Mouse (Mus musculus) common myeloid progenitor, adult 5-6 weeks (primary cell): ENCODE measurements around the gene Zfp981. TPM values are rescaled to one million over a fixed set of nuclear protein-coding genes. Genes with fewer than 3 reads are reported as not detected.

Experiments
- total RNA-seq: library from RNA; stranded (forward); fragments of 200-1000, 187-1606 nt; gene quantifications from 2 replicates; pipeline ENCODE4 v1.2.3, GENCODE M21; 2017

Gene Zfp981
- total RNA-seq, 1 experiment from 2014 or later: not detected

Other genes with a start within 250 kb of the Zfp981 start
- 11.4 and 19.5 TPM in 2 replicates for gene Zfp992, start 53.0 kb upstream of the Zfp981 start, total RNA-seq
- gene Zfp993, start 108.9 kb downstream of the Zfp981 start, total RNA-seq: 17.3 and 34.4 TPM in 2 replicates